Mouse (Mus musculus) hindbrain, embryonic 14.5 days (tissue): ENCODE measurements at regions not wholly inside any gene's neighbourhood (a gene's known extent, or its start where the extent isn't known, plus 50 kb on each side); places are given as distances from the start of the nearest gene placed in this dataset.
A peak's percentile ranks its signal among the peaks of the same experiment; 100 is the strongest.

Experiments
- ATAC-seq: fragments of 200-750 bp; cut with Nextera tagmentation; 2 replicates; pipeline ENCODE4 v1.8.0; 2017; ENCODE audit warnings: moderate number of reproducible peaks, mild to moderate bottlenecking, moderate TSS enrichment, moderate library complexity; ENCODE audit not compliant: low FRiP score
- DNase-seq: peaks from one replicate; pipeline ENCODE4 v3.0.0-alpha.2; 2015; ENCODE audit warnings: low spot score
- H3K27ac ChIP-seq: fragments of 300-500 bp; sonication (generic); 2 replicates; pipeline ENCODE4 v1.5.1; 2014; ENCODE audit warnings: mild to moderate bottlenecking, moderate library complexity
- H3K27me3 ChIP-seq: fragments of 300-500 bp; sonication (generic); 2 replicates; pipeline ENCODE4 v1.6.1; 2014; ENCODE audit warnings: mild to moderate bottlenecking, low read length, mixed read lengths; ENCODE audit not compliant: control insufficient read depth, insufficient read depth
- H3K36me3 ChIP-seq: fragments of 300-500 bp; sonication (generic); replicated peaks from 2 replicates; pipeline ENCODE4 v1.6.1; 2014; ENCODE audit not compliant: control insufficient read depth, insufficient read depth
- H3K4me1 ChIP-seq: fragments of 300-500 bp; sonication (generic); replicated peaks from 2 replicates; pipeline ENCODE4 v1.6.1; 2014; ENCODE audit warnings: antibody characterized with exemption, low read length, mixed read lengths; ENCODE audit not compliant: control insufficient read depth, insufficient read depth
- H3K4me2 ChIP-seq: fragments of 300-500 bp; sonication (generic); replicated peaks from 2 replicates; pipeline ENCODE4 v1.6.1; 2014; ENCODE audit warnings: mild to moderate bottlenecking, moderate library complexity
- H3K4me3 ChIP-seq: fragments of 300-500 bp; sonication (generic); replicated peaks from 2 replicates; pipeline ENCODE4 v1.5.1; 2014; ENCODE audit warnings: mild to moderate bottlenecking, low read length
- H3K9ac ChIP-seq: fragments of 300-500 bp; sonication (generic); 2 replicates; pipeline ENCODE4 v1.6.1; 2014
- H3K9me3 ChIP-seq: fragments of 300-500 bp; sonication (generic); 2 replicates; pipeline ENCODE4 v1.6.1; 2016; ENCODE audit warnings: low read length; ENCODE audit not compliant: control insufficient read depth
- WGBS: fragments of 180-500 bp; shearing (Covaris S2); extraction: QIAGEN DNeasy Blood & Tissue Kit; methylation state at CpG from one replicate; pipeline ENCODE4 v1.1.7; 2014; 5-methylcytosine and 5-hydroxymethylcytosine counted together

DNA sequence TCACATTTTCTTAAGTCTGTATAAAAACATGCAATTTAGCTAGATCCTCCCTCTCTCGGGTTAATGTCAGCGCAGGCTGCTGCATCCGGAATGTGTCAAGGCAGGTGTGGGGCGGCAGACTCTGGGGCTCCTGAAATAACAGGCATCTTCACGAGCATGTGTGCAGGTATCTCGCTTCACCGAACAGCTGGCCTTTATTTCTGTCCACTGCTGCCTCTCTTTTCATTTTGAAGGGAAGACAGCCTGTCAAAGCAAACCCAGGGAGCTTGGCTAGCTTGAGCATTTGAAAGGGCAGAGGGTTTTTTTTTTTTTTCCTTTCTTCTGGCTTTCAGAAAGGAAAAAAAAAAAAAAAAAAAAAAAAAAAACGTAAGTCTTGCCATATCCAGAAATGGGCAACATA lies 230.4 kb upstream of the Xylt1 start:
- DNase-seq, result no peak
- 44% methylated on average over 8 of the region's 8 CpGs for WGBS
- no peak for ATAC-seq

DNA sequence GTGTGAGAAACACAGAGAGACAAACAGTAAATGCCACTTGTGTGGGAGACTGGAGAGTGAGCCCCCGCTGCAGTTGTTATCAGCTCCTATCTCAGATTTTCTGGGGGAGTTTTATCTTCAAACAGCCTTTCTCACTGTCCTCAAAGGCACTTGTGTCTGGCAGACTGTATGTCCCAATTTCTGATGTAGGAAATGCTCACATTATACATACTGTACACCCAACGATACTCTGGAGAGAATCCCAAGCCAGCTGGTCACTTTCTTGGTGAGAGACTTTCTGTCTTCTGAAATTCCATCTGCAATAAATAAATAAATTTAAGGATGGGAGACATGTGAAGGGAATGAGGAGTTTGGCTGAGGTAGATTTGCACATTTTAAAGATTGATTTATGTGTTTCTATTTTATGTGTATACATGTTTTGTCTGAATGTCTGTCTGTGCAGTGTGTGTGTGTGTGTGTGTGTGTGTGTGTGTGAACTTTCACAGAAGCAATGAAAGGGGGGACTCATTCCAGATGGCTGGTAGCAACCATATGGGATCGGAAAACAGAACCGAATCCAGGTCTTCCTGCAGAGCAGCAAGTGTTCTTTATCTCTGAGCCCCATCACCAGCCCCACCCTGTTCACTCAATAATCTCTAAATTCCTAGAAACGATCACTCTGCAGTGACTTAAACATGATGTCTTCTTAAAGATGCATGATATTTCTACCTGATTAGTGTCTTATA lies 226.8 kb upstream of the Xylt1 start:
- Histone ChIP-seq H3K36me3 (no peaks in the 10 kb centered on the region), H3K27me3 (no peaks in the 10 kb centered on the region), H3K27ac (no peak overlapping the region), H3K9me3 (no peaks in the 10 kb centered on the region), H3K4me3 (no peak overlapping the region), H3K9ac (no peak overlapping the region), H3K4me2 (no peak overlapping the region), H3K4me1 (no peaks in the 10 kb centered on the region)
- no peak for DNase-seq
- WGBS, result 88% methylated on average over 5 of the region's 5 CpGs
- ATAC-seq, result no peak

More for the DNA sequence above, 230.4 kb upstream of the Xylt1 start:
- Histone ChIP-seq H3K27ac (no peak overlapping the region), H3K4me1 (no peaks in the 10 kb centered on the region), H3K4me2 (no peak overlapping the region), H3K36me3 (no peaks in the 10 kb centered on the region), H3K27me3 (no peaks in the 10 kb centered on the region), H3K9me3 (no peaks in the 10 kb centered on the region), H3K4me3 (no peak overlapping the region), H3K9ac (no peak overlapping the region)

DNA sequence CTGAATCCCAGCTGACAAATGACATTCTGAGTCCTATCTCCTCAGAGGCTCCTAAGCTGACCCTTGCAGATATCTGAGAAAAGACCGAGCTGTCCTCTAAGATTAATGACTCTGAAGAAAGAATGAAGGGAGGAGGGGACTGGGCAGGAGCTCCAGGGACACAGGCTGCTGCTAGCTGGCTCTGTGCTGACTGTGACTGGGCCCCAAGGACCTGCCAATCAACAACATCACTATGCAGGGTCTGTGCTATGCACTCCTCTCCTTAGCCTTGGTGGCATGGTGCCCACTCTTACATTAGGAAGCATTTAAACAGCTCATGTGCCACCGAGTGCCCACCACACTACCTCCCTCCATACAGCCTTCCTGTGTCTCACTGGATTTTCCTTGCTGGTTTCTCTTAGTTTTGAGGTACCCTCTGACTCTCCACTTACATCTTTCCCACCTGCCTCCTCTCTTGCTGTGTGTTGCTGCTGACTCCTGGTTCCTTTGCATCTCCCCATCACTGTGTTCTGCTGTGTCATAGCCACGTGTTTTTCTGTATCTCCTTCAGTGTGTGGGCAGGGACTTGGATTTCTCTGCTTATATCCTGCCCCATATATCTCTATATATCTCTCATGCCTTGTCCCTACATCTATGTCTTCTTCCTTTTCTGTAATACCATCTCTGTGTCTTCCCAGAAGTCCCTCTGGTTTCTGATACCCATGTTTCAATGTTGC lies 219.4 kb upstream of the Xylt1 start:
- DNase-seq (no peak), ATAC-seq (0 out of 2 replicates have a peak, but pooled peaks have one; percentile 34)
- H3K27me3 ChIP-seq, result no peaks in the 10 kb centered on the region

DNA sequence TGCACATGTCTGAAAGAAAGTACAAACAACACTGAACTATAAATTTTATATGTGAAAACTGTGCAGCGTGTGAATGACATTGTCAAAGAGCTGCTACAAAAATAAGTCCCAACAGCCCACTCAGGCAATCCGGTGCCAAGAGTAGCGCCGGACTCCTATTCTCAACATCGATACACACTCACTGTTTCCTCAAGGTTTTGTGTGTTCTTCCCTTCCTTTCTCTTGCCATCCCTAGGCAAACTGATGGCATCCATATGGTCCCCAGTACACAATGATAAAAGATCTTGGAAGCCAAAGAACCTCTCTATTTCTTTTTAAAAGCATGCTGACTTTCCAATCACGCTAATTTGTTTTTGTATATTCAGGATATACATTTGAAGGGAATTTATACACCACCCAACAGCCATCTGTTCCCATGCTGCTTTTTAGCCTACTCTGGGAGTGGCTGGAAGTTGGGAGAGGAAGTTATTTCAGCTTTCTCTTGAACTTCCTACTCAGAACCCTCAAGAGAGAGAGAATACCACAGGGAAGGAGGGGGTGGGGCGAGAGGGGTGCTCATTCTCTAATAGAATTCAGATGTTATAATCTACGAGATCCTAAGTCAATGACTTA lies 205.9 kb upstream of the Xylt1 start:
- Histone ChIP-seq H3K4me1 (no peaks in the 10 kb centered on the region), H3K27me3 (no peaks in the 10 kb centered on the region), H3K36me3 (no peaks in the 10 kb centered on the region), H3K9me3 (0 out of 2 replicates have a peak, but pooled peaks cover 6% of the 10 kb centered on the region), H3K9ac (no peak overlapping the region), H3K4me3 (no peak overlapping the region), H3K4me2 (no peak overlapping the region), H3K27ac (no peak overlapping the region)
- ATAC-seq, result no peak
- 88% methylated on average over 8 of the region's 8 CpGs for WGBS
- no peak for DNase-seq

More for the DNA sequence above, 219.4 kb upstream of the Xylt1 start:
- H3K9me3 ChIP-seq, result no peaks in the 10 kb centered on the region
- no peak overlapping the region for H3K4me3 ChIP-seq
- no peaks in the 10 kb centered on the region for H3K36me3 ChIP-seq
- H3K4me2 ChIP-seq, result no peak overlapping the region
- 0 out of 2 replicates have a peak, but pooled peaks cover 4% of the 10 kb centered on the region for H3K4me1 ChIP-seq
- H3K27ac ChIP-seq, result no peak overlapping the region
- H3K9ac ChIP-seq, result no peak overlapping the region
- 34% methylated on average over 3 of the region's 3 CpGs for WGBS

DNA sequence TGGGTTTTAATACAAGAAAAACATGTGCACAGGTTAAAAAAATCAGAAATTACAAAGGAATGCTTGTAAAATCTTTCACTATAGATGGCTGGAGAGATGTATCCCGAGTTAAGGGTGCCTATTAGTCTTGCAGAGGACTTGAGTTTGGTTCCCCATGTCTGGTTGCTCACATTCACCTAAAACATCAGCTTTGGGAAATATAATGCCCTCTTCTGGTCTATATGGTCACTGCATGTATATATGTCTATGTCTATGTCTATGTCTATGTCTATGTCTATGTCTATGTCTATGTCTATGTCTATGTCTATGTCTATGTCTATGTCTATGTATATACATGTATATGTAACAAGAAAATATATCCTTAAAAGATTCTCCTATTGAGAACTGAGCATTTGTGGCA lies 196.8 kb upstream of the Xylt1 start:
- Histone ChIP-seq H3K4me1 (no peaks in the 10 kb centered on the region), H3K27ac (no peak overlapping the region), H3K9ac (no peak overlapping the region), H3K4me2 (no peak overlapping the region), H3K27me3 (no peaks in the 10 kb centered on the region), H3K4me3 (no peak overlapping the region), H3K9me3 (no peaks in the 10 kb centered on the region), H3K36me3 (no peaks in the 10 kb centered on the region)
- 68% methylated on average over 1 of the region's 1 CpGs for WGBS
- no peak for ATAC-seq
- no peak for DNase-seq

DNA sequence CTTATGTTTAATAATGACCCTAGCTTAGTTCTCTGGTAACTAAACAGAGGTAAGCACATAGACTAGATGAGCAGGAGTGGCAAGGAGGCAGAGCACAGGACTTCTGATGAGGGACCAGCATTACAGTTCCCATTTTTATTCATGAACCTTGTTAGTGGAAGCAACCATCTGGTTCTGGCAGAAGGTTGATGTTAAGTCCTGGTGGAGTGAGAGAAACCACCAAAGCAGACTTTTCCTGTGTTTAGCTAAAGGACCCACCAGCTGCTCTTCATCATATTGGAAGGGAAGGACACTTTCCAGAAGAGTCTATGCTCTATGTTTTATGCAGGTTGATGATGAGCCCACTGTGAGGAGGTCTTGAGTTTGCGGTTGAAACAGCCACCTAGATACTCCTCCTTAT lies 194.9 kb upstream of the Xylt1 start:
- no peak for ATAC-seq
- H3K4me2 ChIP-seq, result no peak overlapping the region
- 94% methylated on average over 1 of the region's 1 CpGs for WGBS
- no peaks in the 10 kb centered on the region for H3K4me1 ChIP-seq
- H3K9me3 ChIP-seq, result no peaks in the 10 kb centered on the region
- DNase-seq, result no peak
- H3K36me3 ChIP-seq, result no peaks in the 10 kb centered on the region
- no peak overlapping the region for H3K27ac ChIP-seq
- no peak overlapping the region for H3K4me3 ChIP-seq
- no peak overlapping the region for H3K9ac ChIP-seq
- H3K27me3 ChIP-seq, result no peaks in the 10 kb centered on the region

DNA sequence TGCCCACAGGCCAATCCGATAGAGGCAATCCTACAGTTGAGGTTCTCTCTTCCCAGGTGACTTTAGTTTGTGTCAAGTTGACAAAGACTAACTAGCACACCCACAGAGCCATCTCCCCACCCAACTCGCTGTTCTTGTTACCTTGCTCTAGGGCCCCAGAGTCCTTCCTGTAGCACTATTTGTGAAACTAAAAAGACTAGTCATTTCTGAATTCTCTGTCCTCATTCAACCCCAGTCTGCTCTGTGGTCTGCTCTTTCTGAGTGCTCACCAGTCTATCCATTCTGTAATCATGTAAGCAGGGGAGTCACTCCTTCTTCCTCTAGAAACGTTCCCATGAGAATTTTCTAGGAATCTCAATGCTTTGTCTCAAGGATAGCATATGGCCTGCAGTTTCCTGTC lies 184.2 kb upstream of the Xylt1 start:
- WGBS, result 82% methylated on average over 3 of the region's 3 CpGs

DNA sequence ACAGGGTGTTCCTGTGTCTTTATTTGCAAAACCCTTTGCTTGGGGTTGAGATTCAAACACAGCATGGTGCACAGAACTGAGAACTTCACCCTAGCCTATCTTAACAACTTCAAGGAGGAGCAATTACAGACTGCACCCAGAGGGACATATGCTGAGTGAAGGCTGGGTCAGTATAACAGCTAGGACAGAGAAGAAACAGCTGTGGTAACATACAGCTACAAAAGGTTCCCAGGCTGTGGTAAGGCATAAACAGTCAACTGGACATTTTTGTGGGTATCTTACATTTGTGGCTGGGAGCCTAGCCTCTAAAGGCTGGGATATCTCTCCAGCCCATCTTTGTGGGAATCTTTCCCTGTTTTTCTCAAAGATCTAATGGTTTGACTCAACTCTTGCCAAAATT lies 154.5 kb upstream of the Xylt1 start:
- ATAC-seq, result no peak
- H3K9me3 ChIP-seq, result no peaks in the 10 kb centered on the region
- no peak overlapping the region for H3K9ac ChIP-seq
- no peak for DNase-seq
- H3K36me3 ChIP-seq, result no peaks in the 10 kb centered on the region
- no peak overlapping the region for H3K27ac ChIP-seq
- H3K27me3 ChIP-seq, result no peaks in the 10 kb centered on the region
- H3K4me2 ChIP-seq, result no peak overlapping the region
- H3K4me1 ChIP-seq, result no peaks in the 10 kb centered on the region
- H3K4me3 ChIP-seq, result no peak overlapping the region

More for the DNA sequence above, 184.2 kb upstream of the Xylt1 start:
- Histone ChIP-seq H3K27me3 (no peaks in the 10 kb centered on the region), H3K27ac (no peak overlapping the region), H3K9ac (no peak overlapping the region), H3K4me3 (no peak overlapping the region), H3K36me3 (no peaks in the 10 kb centered on the region), H3K9me3 (no peaks in the 10 kb centered on the region), H3K4me2 (no peak overlapping the region), H3K4me1 (no peaks in the 10 kb centered on the region)
- no peak for DNase-seq
- ATAC-seq, result no peak

DNA sequence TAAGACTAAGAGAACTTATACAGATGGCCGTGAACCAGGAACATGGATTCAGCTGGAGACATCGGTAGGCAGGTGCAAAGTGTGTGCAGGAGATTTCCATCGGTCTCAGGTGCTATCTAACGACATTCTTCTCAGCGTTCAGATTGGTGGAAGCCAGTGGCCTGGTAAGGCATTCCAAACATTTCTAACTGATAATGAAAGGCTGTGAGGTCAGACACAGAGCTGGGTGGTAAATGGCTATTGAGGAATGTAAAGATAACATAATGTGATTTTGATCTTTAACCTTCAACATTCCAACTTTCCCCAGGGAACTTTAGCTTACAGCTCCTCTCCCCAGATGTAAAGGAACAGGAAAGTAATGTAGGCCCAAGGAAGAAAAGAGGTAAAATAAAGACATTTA lies 151.2 kb upstream of the Xylt1 start:
- no peaks in the 10 kb centered on the region for H3K4me1 ChIP-seq
- 80% methylated on average over 5 of the region's 5 CpGs for WGBS
- ATAC-seq, result no peak

More for the DNA sequence above, 151.2 kb upstream of the Xylt1 start:
- Histone ChIP-seq H3K4me2 (no peak overlapping the region), H3K36me3 (no peaks in the 10 kb centered on the region), H3K9me3 (no peaks in the 10 kb centered on the region), H3K9ac (no peak overlapping the region), H3K27me3 (no peaks in the 10 kb centered on the region), H3K4me3 (no peak overlapping the region), H3K27ac (no peak overlapping the region)
- no peak for DNase-seq
